Comparison of ENCODE assay signal across 8 mouse cellular contexts in genomic region chr10:40349631-40350177, GRCm38 (mm10). TPM values are rescaled to one million over a fixed set of nuclear protein-coding genes. Genes with fewer than 3 reads are reported as not detected.
DNase-seq lines count a peak whose midpoint lies in the region; ATAC-seq and TF ChIP-seq lines count a peak whose summit lies in the region.

No protein-coding gene starts in this region.

- H3K9ac ChIP-seq in embryonic facial prominence, embryonic 11.5 days (replicated peaks; ENCODE audit: low read length), result peak overlapping the region; percentile 75
- H3K9ac ChIP-seq in heart, embryonic 11.5 days (ENCODE audit: low read depth, low read length), result peak overlapping the region; percentile 85
- peak overlapping the region; percentile 86 for H3K9ac ChIP-seq in kidney, postnatal 0 days (ENCODE audit: low read depth, low read length)

- peak; percentile 36 for ATAC-seq in embryonic facial prominence, embryonic 11.5 days (replicated peaks; ENCODE audit: insufficient number of reproducible peaks, low FRiP score, low TSS enrichment, low read depth)
- ATAC-seq in heart, embryonic 11.5 days (replicated peaks; ENCODE audit: insufficient number of reproducible peaks, low FRiP score, low TSS enrichment), result peak; percentile 43
- peak; percentile 26 for ATAC-seq in kidney, postnatal 0 days (replicated peaks; ENCODE audit: low FRiP score, low read depth)
- ATAC-seq in neutrophil, adult 5-6 weeks (ENCODE audit: extremely low read depth, insufficient number of reproducible peaks, low FRiP score, poor library complexity, severe bottlenecking), result peak; percentile 2; the same call in 1 of the 2 replicates
- no peak for ATAC-seq in inflammation-experienced regulatory T-cells, adult 6 months

- H3K4me1 ChIP-seq in embryonic facial prominence, embryonic 11.5 days (ENCODE audit: control insufficient read depth, insufficient read depth, low read length), result no peaks in the 10 kb centered on the region
- H3K4me1 ChIP-seq in heart, embryonic 11.5 days (ENCODE audit: control insufficient read depth, insufficient read depth, low read length), result peaks cover 13% of the 10 kb centered on the region
- peaks cover 4% of the 10 kb centered on the region; the same call in 1 of the 2 replicates for H3K4me1 ChIP-seq in kidney, postnatal 0 days (replicated peaks; ENCODE audit: insufficient read depth, low read length)
- no peaks in the 10 kb centered on the region; the same call in 1 of the 2 replicates for H3K4me1 ChIP-seq in lung, adult 2 months (ENCODE audit: control insufficient read depth, insufficient read depth, low read length)

- H3K9me3 ChIP-seq in embryonic facial prominence, embryonic 11.5 days (replicated peaks; ENCODE audit: control insufficient read depth, low read length), result no peaks in the 10 kb centered on the region
- H3K9me3 ChIP-seq in heart, embryonic 11.5 days (replicated peaks; ENCODE audit: control insufficient read depth, low read length), result no peaks in the 10 kb centered on the region
- no peaks in the 10 kb centered on the region for H3K9me3 ChIP-seq in kidney, postnatal 0 days (replicated peaks; ENCODE audit: low read length)

- H3K27ac ChIP-seq in embryonic facial prominence, embryonic 11.5 days (replicated peaks; ENCODE audit: low read depth, low read length), result peak overlapping the region; percentile 90
- H3K27ac ChIP-seq in heart, embryonic 11.5 days (ENCODE audit: low read depth, low read length), result peak overlapping the region; percentile 92
- peak overlapping the region; percentile 89 for H3K27ac ChIP-seq in kidney, postnatal 0 days

- 0% methylated on average over 41 of the region's 62 CpGs for WGBS in embryonic facial prominence, embryonic 11.5 days
- under 1% methylated on average over 61 of the region's 62 CpGs for WGBS in heart, embryonic 11.5 days (ENCODE audit: insufficient replicate concordance)
- WGBS in kidney, postnatal 0 days, result under 1% methylated on average over 60 of the region's 62 CpGs
- under 1% methylated on average over 62 of the region's 62 CpGs for WGBS in lung, adult 2 months

- H3K36me3 ChIP-seq in embryonic facial prominence, embryonic 11.5 days (replicated peaks; ENCODE audit: control insufficient read depth, insufficient read depth, low read depth, low read length), result no peaks in the 10 kb centered on the region
- H3K36me3 ChIP-seq in heart, embryonic 11.5 days (ENCODE audit: control insufficient read depth, insufficient read depth, low read length), result no peaks in the 10 kb centered on the region
- H3K36me3 ChIP-seq in kidney, postnatal 0 days (ENCODE audit: insufficient read depth, low read length), result no peaks in the 10 kb centered on the region

- DNase-seq in A20 (ENCODE audit: low read depth, low spot score), result peak; percentile 79
- DNase-seq in NIH3T3 (ENCODE audit: low read depth), result peak; percentile 86
- peak; percentile 82 for DNase-seq in embryonic facial prominence, embryonic 11.5 days (ENCODE audit: low spot score)
- DNase-seq in kidney, postnatal 0 days (ENCODE audit: low spot score), result peak; percentile 82
- no peak for DNase-seq in lung, adult 2 months

- no peaks in the 10 kb centered on the region for H3K27me3 ChIP-seq in embryonic facial prominence, embryonic 11.5 days (ENCODE audit: control insufficient read depth, insufficient read depth, low read length)
- H3K27me3 ChIP-seq in heart, embryonic 11.5 days (ENCODE audit: control insufficient read depth, insufficient read depth, low read length), result no peaks in the 10 kb centered on the region
- no peaks in the 10 kb centered on the region for H3K27me3 ChIP-seq in kidney, postnatal 0 days (ENCODE audit: insufficient read depth, low read length)

- no peak for TF ChIP-seq POLR2A in lung, adult 2 months (IDR thresholded peaks at IDR 0.05; ENCODE audit: borderline replicate concordance, extremely low read depth, low read depth, low read length)

- H3K4me2 ChIP-seq in embryonic facial prominence, embryonic 11.5 days (ENCODE audit: low read depth, low read length), result peak overlapping the region; percentile 60
- H3K4me2 ChIP-seq in heart, embryonic 11.5 days, result peak overlapping the region; percentile 88
- peak overlapping the region; percentile 64 for H3K4me2 ChIP-seq in kidney, postnatal 0 days (ENCODE audit: low read length)

- TF ChIP-seq CTCF in kidney, postnatal 0 days (IDR thresholded peaks at IDR 0.05; ENCODE audit: low read depth), result peak; percentile 44
- TF ChIP-seq CTCF in lung, adult 2 months (IDR thresholded peaks at IDR 0.05; ENCODE audit: insufficient read depth, low read length), result no peak

- H3K4me3 ChIP-seq in embryonic facial prominence, embryonic 11.5 days (ENCODE audit: low read depth, low read length), result peak overlapping the region; percentile 89
- H3K4me3 ChIP-seq in heart, embryonic 11.5 days (ENCODE audit: low read depth, low read length), result peak overlapping the region; percentile 73
- H3K4me3 ChIP-seq in kidney, postnatal 0 days (replicated peaks; ENCODE audit: low read depth, low read length), result peak overlapping the region; percentile 74
- peak overlapping the region; percentile 76 for H3K4me3 ChIP-seq in lung, adult 2 months (replicated peaks; ENCODE audit: extremely low read depth, low read depth, low read length)

RNA-seq across cellular contexts. Expression of gene Cdk19, which starts 10.3 kb away (rescaled TPM):
- 11.3 and 12.3 TPM in 2 replicates for polyA plus RNA-seq in embryonic facial prominence, embryonic 11.5 days (2014; fragmentation: Nextera tagmentation; extraction: Ambion mirVana)
- 6.4 and 8.1 TPM in 2 replicates for polyA plus RNA-seq in heart, embryonic 11.5 days (2014; fragmentation: Nextera tagmentation; extraction: Ambion mirVana)
- polyA plus RNA-seq in kidney, postnatal 0 days (2015; fragmentation: Nextera tagmentation; extraction: Ambion mirVana), result 7.2 and 7.3 TPM in 2 replicates
- 10.9 and 21.5 TPM in 2 replicates for polyA plus RNA-seq in lung, adult 2 months (2012; rRNA removed)
- total RNA-seq in neutrophil, adult 5-6 weeks (2017), result 63.7 and 65.8 TPM in 2 replicates
- polyA plus RNA-seq in inflammation-experienced regulatory T-cells, adult 6 months (2017; shearing (Covaris generic)), result 10 to 100 TPM in 2 of 3 experiments, 1 to 10 TPM in 1; 8.7 to 15.9 (median 12.1) TPM

RNA-seq across cellular contexts. Expression of gene Amd1, which starts 47.7 kb away (rescaled TPM):
- 112 and 129 TPM in 2 replicates for polyA plus RNA-seq in embryonic facial prominence, embryonic 11.5 days (2014; fragmentation: Nextera tagmentation; extraction: Ambion mirVana)
- polyA plus RNA-seq in heart, embryonic 11.5 days (2014; fragmentation: Nextera tagmentation; extraction: Ambion mirVana), result 64.6 and 68.3 TPM in 2 replicates
- polyA plus RNA-seq in kidney, postnatal 0 days (2015; fragmentation: Nextera tagmentation; extraction: Ambion mirVana), result 44.1 and 46.9 TPM in 2 replicates
- polyA plus RNA-seq in lung, adult 2 months (2012; rRNA removed), result 6.2 and 14.9 TPM in 2 replicates
- 56.6 and 62.4 TPM in 2 replicates for total RNA-seq in neutrophil, adult 5-6 weeks (2017)
- polyA plus RNA-seq in inflammation-experienced regulatory T-cells, adult 6 months (2017; shearing (Covaris generic)), result 10 to 100 TPM; 49.4 to 80.0 (median 63.0) TPM
